Mouse (Mus musculus) neural tube, embryonic 13.5 days (tissue): ENCODE measurements at regions not wholly inside any gene's neighbourhood (a gene's known extent, or its start where the extent isn't known, plus 50 kb on each side); places are given as distances from the start of the nearest gene placed in this dataset.

Source experiments
- ATAC-seq: fragments of 200-750 bp; cut with Nextera tagmentation; 2 replicates; pipeline ENCODE4 v1.8.0; 2017; ENCODE audit warnings: low read depth, mild to moderate bottlenecking, moderate TSS enrichment, moderate library complexity
- H3K27ac ChIP-seq: fragments of 300-500 bp; sonication (generic); replicated peaks from 2 replicates; pipeline ENCODE4 v1.5.1; 2015; ENCODE audit warnings: moderate library complexity, mild to moderate bottlenecking, inconsistent platforms
- H3K27me3 ChIP-seq: fragments of 300-500 bp; sonication (generic); 2 replicates; pipeline ENCODE4 v1.6.1; 2015; ENCODE audit warnings: mild to moderate bottlenecking, inconsistent platforms
- H3K36me3 ChIP-seq: fragments of 300-500 bp; sonication (generic); 2 replicates; pipeline ENCODE4 v1.6.1; 2015; ENCODE audit warnings: mild to moderate bottlenecking, inconsistent platforms
- H3K4me1 ChIP-seq: fragments of 300-500 bp; sonication (generic); replicated peaks from 2 replicates; pipeline ENCODE4 v1.6.1; 2015; ENCODE audit warnings: inconsistent platforms
- H3K4me2 ChIP-seq: fragments of 300-500 bp; sonication (generic); 2 replicates; pipeline ENCODE4 v1.6.1; 2015; ENCODE audit warnings: inconsistent platforms, mild to moderate bottlenecking, moderate library complexity
- H3K4me3 ChIP-seq: fragments of 300-500 bp; sonication (generic); 2 replicates; pipeline ENCODE4 v1.5.1; 2015; ENCODE audit warnings: mild to moderate bottlenecking, inconsistent platforms
- H3K9ac ChIP-seq: fragments of 300-500 bp; sonication (generic); 2 replicates; pipeline ENCODE4 v1.6.1; 2015; ENCODE audit warnings: moderate library complexity, mild to moderate bottlenecking, inconsistent platforms
- H3K9me3 ChIP-seq: fragments of 300-500 bp; sonication (generic); 2 replicates; pipeline ENCODE4 v1.6.1; 2016; ENCODE audit warnings: inconsistent platforms
- WGBS: fragments of 180-500 bp; shearing (Covaris S2); methylation state at CpG from one replicate; pipeline ENCODE4 v1.1.7; 2015; 5-methylcytosine and 5-hydroxymethylcytosine counted together

GRCm38 (mm10) chr7:72962815-72963214, 412.5 kb upstream of the Rgma start:
- Histone ChIP-seq H3K9ac (no peak overlapping the region), H3K9me3 (no peaks in the 10 kb centered on the region), H3K27me3 (no peaks in the 10 kb centered on the region), H3K4me1 (peaks cover 21% of the 10 kb centered on the region), H3K4me3 (no peak overlapping the region), H3K4me2 (no peak overlapping the region), H3K36me3 (no peaks in the 10 kb centered on the region), H3K27ac (peak overlapping the region; percentile 69)
- peak; percentile 59; the same call in 1 of the 2 replicates for ATAC-seq
- 23% methylated on average over 3 of the region's 3 CpGs for WGBS

DNA sequence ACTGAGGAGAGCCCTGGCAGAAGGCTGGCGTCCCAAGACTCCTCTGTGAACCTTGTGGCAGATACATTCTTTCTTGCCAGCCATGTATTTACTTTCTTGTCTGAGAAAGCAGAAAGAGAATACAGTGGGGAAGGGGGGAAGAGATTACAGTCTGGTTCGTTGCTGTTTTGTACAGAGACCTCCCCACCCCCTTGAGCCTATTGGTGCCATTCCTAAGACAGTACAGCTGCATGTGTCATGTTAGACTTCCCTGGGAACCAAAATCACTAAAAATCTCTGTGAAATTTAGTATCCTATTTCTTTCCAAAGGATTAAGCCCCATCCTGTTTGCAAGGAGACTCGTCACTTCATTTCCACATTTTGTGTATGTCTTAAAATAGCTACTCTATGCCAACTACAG, 411.4 kb upstream of the Rgma start:
- no peaks in the 10 kb centered on the region for H3K36me3 ChIP-seq
- H3K27ac ChIP-seq: no peak overlapping the region
- no peak overlapping the region for H3K4me2 ChIP-seq
- H3K4me3 ChIP-seq: no peak overlapping the region
- H3K4me1 ChIP-seq: peaks cover 21% of the 10 kb centered on the region
- 82% methylated on average over 3 of the region's 3 CpGs for WGBS
- H3K9me3 ChIP-seq: no peaks in the 10 kb centered on the region
- ATAC-seq: no peak
- H3K27me3 ChIP-seq: no peaks in the 10 kb centered on the region
- no peak overlapping the region for H3K9ac ChIP-seq

- H3K9me3 ChIP-seq: no peaks in the 10 kb centered on the region
- no peaks in the 10 kb centered on the region for H3K27me3 ChIP-seq
- H3K36me3 ChIP-seq: no peaks in the 10 kb centered on the region
- H3K9ac ChIP-seq: no peak overlapping the region
- WGBS: 25% methylated on average over 4 of the region's 4 CpGs
- peaks cover 8% of the 10 kb centered on the region; the same call in 1 of the 2 replicates for H3K4me1 ChIP-seq
- no peak overlapping the region for H3K27ac ChIP-seq
- ATAC-seq: no peak
- no peak overlapping the region for H3K4me2 ChIP-seq
- H3K4me3 ChIP-seq: no peak overlapping the region
Observed at GRCm38 (mm10) chr7:72968193-72968592, 407.1 kb upstream of the Rgma start.

- ATAC-seq: no peak
- H3K4me2 ChIP-seq: no peak overlapping the region
- H3K36me3 ChIP-seq: no peaks in the 10 kb centered on the region
- H3K4me1 ChIP-seq: 0 out of 2 replicates have a peak, but pooled peaks cover 4% of the 10 kb centered on the region
- 64% methylated on average over 5 of the region's 5 CpGs for WGBS
- no peaks in the 10 kb centered on the region for H3K27me3 ChIP-seq
- no peaks in the 10 kb centered on the region for H3K9me3 ChIP-seq
- no peak overlapping the region for H3K9ac ChIP-seq
- no peak overlapping the region for H3K27ac ChIP-seq
- no peak overlapping the region for H3K4me3 ChIP-seq
Observed at GRCm38 (mm10) chr7:72971506-72972267, 403.6 kb upstream of the Rgma start.

DNA sequence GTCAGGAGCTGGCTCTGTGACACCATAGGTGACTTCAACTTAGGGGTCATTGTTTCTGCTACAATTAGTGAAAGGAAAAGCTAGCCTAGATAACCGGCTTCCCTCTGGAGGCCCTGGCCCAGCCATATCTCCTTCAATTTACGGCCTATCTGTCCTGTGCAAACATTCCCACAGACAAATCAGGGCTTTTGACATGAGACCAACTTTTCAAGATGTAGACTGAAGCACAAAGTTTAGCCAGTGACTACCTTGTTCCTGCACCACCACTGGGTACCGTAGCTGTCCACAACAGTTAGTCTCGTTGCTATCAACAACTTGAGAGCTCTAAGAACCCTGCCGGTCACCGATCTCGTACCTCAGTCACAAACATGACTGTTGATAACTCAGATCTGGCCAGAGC, 402.9 kb upstream of the Rgma start:
- Histone ChIP-seq H3K36me3 (no peaks in the 10 kb centered on the region), H3K9ac (no peak overlapping the region), H3K4me2 (no peak overlapping the region), H3K4me3 (no peak overlapping the region), H3K27me3 (no peaks in the 10 kb centered on the region), H3K4me1 (0 out of 2 replicates have a peak, but pooled peaks cover 4% of the 10 kb centered on the region), H3K9me3 (no peaks in the 10 kb centered on the region), H3K27ac (no peak overlapping the region)
- no peak for ATAC-seq
- 83% methylated on average over 7 of the region's 7 CpGs for WGBS

DNA sequence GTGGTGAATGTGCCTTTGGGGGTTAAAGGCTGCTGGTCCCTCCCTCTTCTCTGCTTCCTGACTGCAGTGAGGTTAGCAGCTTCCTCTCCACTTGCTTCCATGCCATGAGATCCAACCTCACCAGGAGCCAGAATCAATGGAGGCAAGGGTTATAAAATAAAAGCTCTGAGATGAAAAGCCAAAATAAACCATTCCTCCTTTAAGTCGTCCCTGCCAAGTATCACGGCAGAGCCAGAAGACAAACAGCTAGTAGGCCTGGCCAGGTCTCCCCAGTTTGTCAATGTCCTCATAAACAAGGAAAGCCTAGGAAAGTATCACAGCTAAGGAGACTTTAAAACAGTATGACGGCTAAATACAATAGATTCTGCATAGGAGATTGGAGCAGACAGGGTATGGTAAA, 401.5 kb upstream of the Rgma start:
- 0 out of 2 replicates have a peak, but pooled peaks cover 4% of the 10 kb centered on the region for H3K4me1 ChIP-seq
- no peak overlapping the region for H3K4me3 ChIP-seq
- no peaks in the 10 kb centered on the region for H3K9me3 ChIP-seq
- no peaks in the 10 kb centered on the region for H3K36me3 ChIP-seq
- H3K27ac ChIP-seq: no peak overlapping the region
- no peaks in the 10 kb centered on the region for H3K27me3 ChIP-seq
- ATAC-seq: no peak
- 59% methylated on average over 3 of the region's 3 CpGs for WGBS
- no peak overlapping the region for H3K9ac ChIP-seq
- H3K4me2 ChIP-seq: no peak overlapping the region

DNA sequence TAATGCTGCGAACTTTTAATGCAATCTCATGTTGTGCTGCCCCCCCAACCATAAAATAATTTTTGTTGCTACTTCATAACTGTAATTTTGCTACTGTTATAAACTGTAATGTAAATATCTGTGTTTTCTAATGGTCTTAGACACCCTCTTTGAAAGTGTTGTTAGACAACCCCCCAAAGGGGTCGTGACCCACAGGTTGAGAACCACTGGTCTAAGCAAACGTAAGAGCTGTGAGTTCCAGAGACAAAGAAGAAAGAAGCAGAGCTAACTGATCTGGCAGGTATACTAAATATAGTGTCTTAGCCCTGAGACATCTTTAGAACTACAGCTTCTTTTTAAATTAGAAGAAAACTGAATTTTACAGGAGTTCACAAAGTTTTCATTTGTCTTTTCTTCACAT, 400.9 kb upstream of the Rgma start:
- H3K4me1 ChIP-seq: 0 out of 2 replicates have a peak, but pooled peaks cover 4% of the 10 kb centered on the region
- H3K9ac ChIP-seq: no peak overlapping the region
- no peak overlapping the region for H3K27ac ChIP-seq
- H3K9me3 ChIP-seq: no peaks in the 10 kb centered on the region
- WGBS: 85% methylated on average over 3 of the region's 3 CpGs
- no peaks in the 10 kb centered on the region for H3K36me3 ChIP-seq
- H3K4me3 ChIP-seq: no peak overlapping the region
- no peak overlapping the region for H3K4me2 ChIP-seq
- no peak for ATAC-seq
- no peaks in the 10 kb centered on the region for H3K27me3 ChIP-seq

- no peak for ATAC-seq
- no peak overlapping the region for H3K27ac ChIP-seq
- no peaks in the 10 kb centered on the region for H3K36me3 ChIP-seq
- H3K9me3 ChIP-seq: no peaks in the 10 kb centered on the region
- no peak overlapping the region for H3K4me3 ChIP-seq
- no peak overlapping the region for H3K4me2 ChIP-seq
- WGBS: 60% methylated on average over 8 of the region's 8 CpGs
- no peaks in the 10 kb centered on the region for H3K27me3 ChIP-seq
- no peaks in the 10 kb centered on the region for H3K4me1 ChIP-seq
- H3K9ac ChIP-seq: no peak overlapping the region
Observed at GRCm38 (mm10) chr7:72990559-72991429, 384.5 kb upstream of the Rgma start.

GRCm38 (mm10) chr7:72998374-72998773, 376.9 kb upstream of the Rgma start:
- no peak overlapping the region for H3K27ac ChIP-seq
- no peaks in the 10 kb centered on the region for H3K36me3 ChIP-seq
- H3K9me3 ChIP-seq: no peaks in the 10 kb centered on the region
- no peak overlapping the region for H3K4me3 ChIP-seq
- no peak overlapping the region for H3K4me2 ChIP-seq
- 17% methylated on average over 5 of the region's 5 CpGs for WGBS
- ATAC-seq: no peak
- no peak overlapping the region for H3K9ac ChIP-seq
- H3K4me1 ChIP-seq: peaks cover 6% of the 10 kb centered on the region; the same call in 1 of the 2 replicates
- H3K27me3 ChIP-seq: no peaks in the 10 kb centered on the region

GRCm38 (mm10) chr7:73019151-73019550, 356.2 kb upstream of the Rgma start:
- ATAC-seq: no peak
- Histone ChIP-seq H3K27me3 (no peaks in the 10 kb centered on the region), H3K9ac (no peak overlapping the region), H3K4me2 (no peak overlapping the region), H3K4me3 (no peak overlapping the region), H3K36me3 (no peaks in the 10 kb centered on the region), H3K4me1 (peaks cover 7% of the 10 kb centered on the region; the same call in 1 of the 2 replicates), H3K9me3 (no peaks in the 10 kb centered on the region), H3K27ac (no peak overlapping the region)
- WGBS: 81% methylated on average over 3 of the region's 3 CpGs

DNA sequence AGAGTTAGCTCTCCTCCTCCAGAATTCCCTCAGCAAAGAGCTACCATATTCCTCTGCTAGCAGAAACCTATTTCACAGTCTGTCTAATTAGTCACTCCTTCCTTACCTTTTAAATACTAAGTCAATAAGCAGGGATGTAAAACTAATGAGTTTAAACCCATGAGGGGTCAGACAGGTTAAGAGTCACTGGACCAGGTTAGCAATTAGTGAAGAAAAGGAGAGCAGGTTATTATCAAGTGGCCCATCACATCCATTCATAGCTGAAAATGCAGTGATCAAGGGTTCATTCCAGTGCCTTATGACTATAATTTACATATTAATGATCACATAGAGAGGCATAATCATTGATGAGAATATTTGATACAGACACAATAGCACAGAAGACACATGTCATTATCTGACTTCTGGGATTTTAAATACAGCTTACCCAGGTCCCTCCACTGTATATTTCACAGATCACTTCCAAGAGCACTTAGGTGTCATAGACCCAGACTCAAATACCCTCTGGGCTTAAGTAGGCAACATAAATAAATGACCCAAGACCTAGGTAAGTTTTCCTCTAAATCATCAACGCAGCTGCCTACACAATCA, 355.4 kb upstream of the Rgma start:
- Histone ChIP-seq H3K27ac (no peak overlapping the region), H3K27me3 (no peaks in the 10 kb centered on the region), H3K4me2 (no peak overlapping the region), H3K36me3 (no peaks in the 10 kb centered on the region), H3K9ac (no peak overlapping the region), H3K4me1 (peaks cover 7% of the 10 kb centered on the region; the same call in 1 of the 2 replicates), H3K9me3 (no peaks in the 10 kb centered on the region), H3K4me3 (no peak overlapping the region)
- WGBS: 49% methylated on average over 1 of the region's 1 CpGs
- ATAC-seq: peak; percentile 77

GRCm38 (mm10) chr7:73021786-73022185, 353.5 kb upstream of the Rgma start:
- Histone ChIP-seq H3K36me3 (no peaks in the 10 kb centered on the region), H3K9me3 (no peaks in the 10 kb centered on the region), H3K4me3 (no peak overlapping the region), H3K27ac (no peak overlapping the region), H3K27me3 (no peaks in the 10 kb centered on the region), H3K4me1 (peaks cover 7% of the 10 kb centered on the region; the same call in 1 of the 2 replicates), H3K9ac (no peak overlapping the region), H3K4me2 (no peak overlapping the region)
- 78% methylated on average over 2 of the region's 2 CpGs for WGBS
- ATAC-seq: no peak
